Mouse (Mus musculus) mature B cell (primary cell): ENCODE data around the gene Galnt7.

Source experiments
- in situ Hi-C: fragments of 300-500 bp; cut with MboI; formaldehyde crosslinking; loops from 2 replicates; pipeline ENCODE4 v1.14.3; 2019

Galnt7 gene

GRCm38 (mm10) chr8:57585128-57585442 lies 67.7 kb downstream of the Galnt7 start:
- in situ Hi-C loops: no loop called here

DNA sequence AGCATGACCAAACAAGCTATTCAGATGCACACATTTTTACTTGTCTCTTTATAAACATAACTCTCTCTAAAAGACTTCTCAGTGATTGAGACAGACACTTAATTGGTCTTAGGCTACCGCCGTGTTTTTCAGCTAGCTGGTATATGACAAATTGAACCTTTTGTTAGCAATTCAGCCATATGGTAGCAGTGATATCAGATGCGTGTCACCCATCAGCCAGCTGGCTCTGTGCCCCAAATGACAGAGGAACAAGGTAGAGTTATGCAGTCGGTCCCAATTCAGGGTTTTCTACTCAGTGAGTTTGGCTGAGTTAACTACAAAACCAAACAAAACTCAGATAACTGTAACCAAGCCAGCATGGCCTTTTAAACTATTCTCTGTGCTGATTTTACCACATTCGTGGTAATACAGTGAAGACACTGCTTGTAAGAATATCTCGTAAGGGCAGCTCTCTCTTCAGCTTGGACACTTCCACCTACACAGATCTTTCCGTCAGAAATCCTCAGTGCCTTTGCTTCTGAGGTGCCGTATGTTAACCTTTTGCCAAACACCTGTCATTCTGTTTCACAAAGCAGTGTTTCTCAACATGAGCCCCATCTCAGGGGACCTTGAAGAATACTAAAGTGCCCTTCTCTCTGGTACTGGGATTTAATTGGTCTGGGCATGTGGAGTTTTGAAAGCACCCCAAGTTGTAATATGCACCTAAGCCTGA lies 68.3 kb downstream of the Galnt7 start:
- in situ Hi-C loops: no loop called here

- in situ Hi-C loops: loop anchor here (10.0 kb wide), 1 partner anchor 215 kb away; no protein-coding TSS in a partner anchor
These were observed 73.0 kb downstream of the Galnt7 start for GRCm38 (mm10) chr8:57579845-57580244.

DNA sequence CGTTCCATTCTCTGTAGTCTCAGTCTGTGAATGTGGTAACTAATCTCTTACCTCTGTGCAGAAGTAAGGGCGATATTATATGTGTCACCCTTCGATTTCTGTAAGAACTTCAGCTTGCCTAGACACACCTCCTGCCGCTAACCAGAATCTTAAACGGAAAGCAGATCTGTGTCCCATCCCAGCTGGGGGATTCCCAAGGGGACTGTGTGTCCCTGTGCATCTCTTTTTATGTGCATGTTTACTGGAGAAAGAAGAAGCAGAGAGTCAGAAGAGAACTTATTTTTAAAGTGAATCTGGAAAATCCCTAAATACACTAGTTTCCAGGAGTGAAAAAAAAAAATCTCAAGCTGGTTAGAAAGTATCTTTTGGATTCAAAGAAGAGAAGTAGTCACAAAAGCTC lies 75.5 kb downstream of the Galnt7 start:
- in situ Hi-C loops: loop anchor here (10.0 kb wide), 1 partner anchor 218 kb away; no protein-coding TSS in a partner anchor

DNA sequence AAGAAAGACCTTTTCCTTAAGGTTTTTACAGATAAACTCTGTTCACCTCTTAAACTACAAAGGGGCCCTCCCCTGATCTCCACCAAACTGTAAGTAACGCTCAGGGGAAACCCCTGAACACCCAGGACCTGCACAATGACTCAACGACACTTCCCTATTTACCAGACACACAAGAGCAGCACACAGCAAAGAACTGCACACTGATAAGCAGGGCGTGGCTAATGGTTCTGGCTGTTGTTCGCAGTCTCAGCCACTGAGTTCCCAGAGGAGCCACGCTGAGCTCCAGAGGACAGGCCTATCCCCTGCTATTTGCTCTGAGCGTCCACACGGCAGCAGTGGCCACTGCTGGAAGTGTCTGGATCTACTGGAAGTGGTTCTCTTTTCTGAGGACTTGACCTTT lies 76.6 kb downstream of the Galnt7 start:
- in situ Hi-C loops: loop anchor here (10.0 kb wide), 1 partner anchor 219 kb away; no protein-coding TSS in a partner anchor

- in situ Hi-C loops: loop anchor here (10.0 kb wide), 1 partner anchor 219 kb away; no protein-coding TSS in a partner anchor
These were observed 77.5 kb downstream of the Galnt7 start for GRCm38 (mm10) chr8:57575336-57575735.

DNA sequence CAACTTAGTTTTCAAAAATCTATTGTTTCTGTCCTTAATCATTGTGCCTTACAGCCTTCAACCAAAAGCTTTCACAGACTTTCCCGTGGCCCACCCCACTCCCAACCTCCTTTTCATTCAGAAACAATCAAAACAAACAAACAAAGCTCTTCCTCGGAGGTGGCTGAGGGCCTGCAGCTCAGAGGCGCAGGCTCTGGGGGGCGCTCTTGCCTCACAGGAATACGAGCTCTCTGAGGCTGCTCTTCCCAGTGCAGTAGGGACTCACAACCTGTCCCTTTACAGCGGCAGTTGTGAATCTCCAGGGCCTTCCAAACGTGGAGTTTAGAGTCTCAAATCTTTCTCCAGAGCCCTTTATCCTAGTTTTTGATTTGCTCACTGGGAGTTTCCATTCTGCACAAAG lies 78.4 kb downstream of the Galnt7 start:
- in situ Hi-C loops: loop anchor here (10.0 kb wide), 1 partner anchor 220 kb away; no protein-coding TSS in a partner anchor

DNA sequence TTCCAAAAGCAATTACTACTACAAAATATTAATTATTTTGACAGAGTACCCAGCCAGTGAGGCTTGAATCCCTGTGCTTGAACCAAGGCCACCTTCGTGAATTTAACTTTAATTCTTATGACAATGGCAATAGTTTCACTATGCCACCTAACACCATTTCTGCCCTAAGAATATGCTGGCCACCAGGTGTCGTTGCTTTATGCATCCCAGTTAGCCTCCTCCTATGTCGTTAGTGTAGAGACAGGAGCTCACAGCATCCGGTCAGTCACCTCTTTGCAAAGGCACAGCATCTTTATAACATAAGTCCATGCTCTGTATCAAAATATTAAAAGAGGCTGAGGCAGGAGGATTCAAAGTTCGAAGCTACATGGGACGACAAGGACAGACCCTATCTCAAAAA lies 79.0 kb downstream of the Galnt7 start:
- in situ Hi-C loops: loop anchor here (10.0 kb wide), 1 partner anchor 221 kb away; no protein-coding TSS in a partner anchor

DNA sequence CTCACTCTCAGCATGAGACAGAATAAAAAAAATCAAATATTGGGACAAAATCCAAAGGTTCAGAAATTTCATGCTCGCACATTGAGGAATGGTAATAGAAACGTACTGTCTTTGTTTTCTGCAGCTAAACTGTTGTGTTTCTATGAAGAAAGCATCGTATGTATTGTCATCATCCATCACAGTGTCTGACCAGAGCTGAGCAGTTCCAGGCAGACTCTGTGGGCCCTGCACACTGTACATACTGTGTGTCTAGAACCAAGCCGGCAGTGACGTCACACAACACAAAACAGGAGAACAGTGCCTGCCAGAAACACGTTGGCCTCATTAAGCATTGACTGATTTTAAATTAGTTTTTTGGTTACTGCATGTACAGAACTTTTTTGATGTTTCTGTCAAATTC lies 82.9 kb downstream of the Galnt7 start:
- in situ Hi-C loops: loop anchor here (10.0 kb wide), 1 partner anchor 225 kb away; no protein-coding TSS in a partner anchor

DNA sequence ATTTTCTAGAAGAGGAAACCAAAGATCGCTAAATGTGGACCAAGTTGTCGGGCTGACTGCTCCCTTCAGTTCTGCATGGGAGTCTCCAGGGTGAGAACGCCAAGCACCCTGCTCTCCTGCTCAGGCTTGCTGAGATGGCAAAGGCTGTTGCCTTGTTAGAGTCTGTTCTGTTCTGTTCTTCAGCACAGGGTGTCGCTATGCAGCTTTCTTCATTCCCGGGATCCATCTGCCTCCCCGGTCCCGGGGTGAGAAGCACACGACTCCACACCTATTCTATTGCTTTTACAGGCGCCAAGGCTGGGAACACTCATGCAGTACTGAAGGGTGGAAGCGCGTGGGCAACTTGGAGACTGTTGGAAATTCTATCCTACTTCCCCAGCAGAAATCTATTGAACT lies 83.4 kb downstream of the Galnt7 start:
- in situ Hi-C loops: no loop called here

GRCm38 (mm10) chr8:57568633-57569399 lies 84.0 kb downstream of the Galnt7 start:
- in situ Hi-C loops: no loop called here

DNA sequence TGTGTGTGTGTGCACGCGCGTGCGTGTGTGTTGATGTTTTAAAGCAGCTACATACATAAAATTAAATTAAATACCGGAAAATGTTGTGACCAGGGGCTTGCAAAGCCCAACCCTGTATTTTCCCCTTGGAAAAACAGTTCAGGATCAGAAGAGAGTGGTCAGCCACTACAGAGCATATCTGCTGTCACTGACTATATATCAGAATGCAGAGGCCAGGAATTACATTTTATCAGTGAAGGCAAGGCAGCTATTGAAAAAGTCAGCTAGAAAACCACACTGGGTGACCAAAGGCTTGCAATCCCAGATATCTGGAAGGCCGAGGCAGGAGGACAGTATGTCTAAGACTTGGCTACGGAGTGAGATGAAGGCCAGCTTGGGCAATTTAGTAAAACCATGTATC lies 84.8 kb downstream of the Galnt7 start:
- in situ Hi-C loops: no loop called here

DNA sequence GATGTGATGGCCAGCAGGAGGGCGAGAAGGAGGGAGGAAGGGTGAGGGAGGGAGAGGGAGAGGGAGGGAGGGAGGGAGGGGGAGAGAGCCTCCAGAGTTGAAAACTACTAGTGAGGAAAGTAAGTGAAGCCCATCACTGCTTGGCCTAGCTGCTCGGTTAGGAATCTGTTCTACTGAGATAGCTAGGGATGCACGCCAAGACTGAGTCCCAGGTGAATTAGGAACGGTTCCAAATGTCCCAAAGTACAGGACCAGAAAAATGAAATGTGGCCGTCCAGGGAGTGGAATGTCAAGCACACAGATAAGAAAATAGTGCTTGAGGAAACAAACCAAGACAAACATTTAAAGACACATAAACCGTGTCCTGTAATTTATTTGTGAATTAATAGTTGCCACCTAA lies 87.8 kb downstream of the Galnt7 start:
- in situ Hi-C loops: no loop called here

GRCm38 (mm10) chr8:57563726-57564125 lies 89.1 kb downstream of the Galnt7 start:
- in situ Hi-C loops: no loop called here

- in situ Hi-C loops: no loop called here
These were observed 90.1 kb downstream of the Galnt7 start for GRCm38 (mm10) chr8:57562741-57563140.

- in situ Hi-C loops: no loop called here
These were observed 91.9 kb downstream of the Galnt7 start for GRCm38 (mm10) chr8:57560926-57561325.

DNA sequence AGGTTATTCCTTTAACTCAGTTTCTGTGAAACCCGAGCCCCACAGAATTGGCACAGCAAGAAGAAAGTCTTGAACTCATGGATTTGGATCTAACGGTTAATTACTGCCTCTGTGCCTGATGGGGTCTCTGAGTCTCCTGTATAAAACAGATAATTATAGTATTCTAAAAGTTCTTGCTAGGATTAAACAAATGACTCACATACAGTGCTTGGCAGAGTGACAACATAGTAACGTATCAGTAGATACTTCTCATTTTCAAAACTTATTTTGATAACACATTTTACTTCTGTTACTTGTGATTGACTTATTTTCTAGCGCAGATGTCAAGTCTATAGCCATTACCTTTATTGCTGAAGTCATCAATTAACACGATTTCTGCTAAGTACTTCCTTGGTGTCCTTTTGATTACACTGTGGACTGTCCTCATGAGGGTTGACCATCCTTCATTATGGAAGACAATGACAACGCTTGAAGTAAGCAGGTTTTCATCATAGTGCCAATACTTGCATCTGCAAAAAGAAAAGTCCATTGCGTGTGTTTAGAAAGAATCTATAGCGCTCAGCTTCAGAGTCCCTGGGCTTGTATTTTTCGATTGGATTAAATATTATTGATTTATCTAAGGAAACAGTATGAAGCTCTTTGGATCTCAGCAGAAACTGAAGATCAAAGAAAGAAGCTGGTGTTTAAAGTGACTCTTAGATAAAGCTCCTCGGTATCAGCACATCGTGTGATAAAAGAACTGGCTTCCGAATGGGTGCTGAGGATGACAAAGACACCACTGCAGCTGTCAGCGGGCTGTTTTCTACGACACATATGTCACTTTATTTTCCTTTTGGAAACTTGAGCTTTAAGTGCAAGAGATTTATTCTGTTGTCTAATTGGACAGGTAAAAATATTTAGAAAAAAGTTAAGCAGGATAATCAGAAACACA lies 100.5 kb downstream of the Galnt7 start:
- in situ Hi-C loops: no loop called here

DNA sequence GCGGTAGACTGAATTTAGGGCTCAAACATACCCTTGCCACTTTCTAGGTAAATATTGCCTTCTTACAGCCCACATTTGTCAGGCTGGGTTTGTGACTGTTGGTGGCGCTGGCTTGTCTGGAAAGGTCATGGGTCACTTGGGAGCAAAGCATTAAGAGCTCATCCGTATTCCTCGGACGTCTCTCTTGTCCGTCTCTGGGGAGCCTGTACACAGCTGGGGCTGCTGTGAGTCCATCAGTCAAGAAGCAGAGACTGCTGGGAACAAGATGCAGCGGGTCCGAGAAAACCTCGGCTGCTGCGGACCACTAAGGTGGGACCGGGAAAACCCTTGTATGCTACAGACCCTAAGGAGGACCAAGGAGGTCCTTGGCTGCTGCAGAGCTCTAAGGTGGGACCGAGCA lies 105.3 kb downstream of the Galnt7 start:
- in situ Hi-C loops: no loop called here

GRCm38 (mm10) chr8:57546834-57547233 lies 106.0 kb downstream of the Galnt7 start:
- in situ Hi-C loops: no loop called here

DNA sequence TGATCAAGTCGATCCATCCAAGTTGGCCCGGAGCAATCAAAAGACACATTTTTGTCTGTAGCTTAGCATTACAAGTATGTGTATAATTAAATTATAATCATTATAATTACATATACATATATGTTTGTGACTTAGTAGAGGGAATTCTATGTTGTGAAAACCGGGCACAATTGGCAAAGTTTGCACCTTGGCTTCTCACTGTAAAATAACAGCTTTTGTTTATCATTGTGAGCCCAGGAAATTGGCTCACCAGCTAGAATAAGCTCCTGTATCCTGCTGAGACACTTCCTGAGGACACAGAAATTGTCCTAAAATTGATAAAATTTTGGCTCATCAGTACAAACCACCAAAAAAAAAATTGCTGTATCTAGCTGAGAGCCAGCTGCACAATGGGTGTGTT lies 106.4 kb downstream of the Galnt7 start:
- in situ Hi-C loops: no loop called here

- in situ Hi-C loops: no loop called here
These were observed 111.4 kb downstream of the Galnt7 start for GRCm38 (mm10) chr8:57541405-57541804.

DNA sequence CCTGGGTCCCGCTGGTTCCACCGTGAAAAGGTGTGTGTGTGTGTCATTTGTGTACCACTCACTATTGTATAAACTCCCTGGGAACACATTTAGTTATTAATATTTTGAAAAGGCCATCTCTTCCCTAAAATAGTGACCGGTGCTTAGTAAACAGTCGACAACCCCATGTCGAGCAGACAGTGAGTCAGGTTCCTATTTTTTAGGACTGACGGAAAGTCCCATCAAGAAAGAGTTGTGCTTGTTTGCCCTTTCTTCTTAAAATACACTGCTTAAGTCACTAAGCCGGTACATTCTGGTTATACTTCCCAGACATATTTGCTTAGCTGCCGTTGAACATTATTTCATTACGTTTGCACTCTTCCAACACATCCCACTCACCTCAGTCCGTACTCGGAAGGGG lies 111.9 kb downstream of the Galnt7 start:
- in situ Hi-C loops: no loop called here
